Mouse (Mus musculus): Measurements from ENCODE around the gene Nrde2.

DNA sequence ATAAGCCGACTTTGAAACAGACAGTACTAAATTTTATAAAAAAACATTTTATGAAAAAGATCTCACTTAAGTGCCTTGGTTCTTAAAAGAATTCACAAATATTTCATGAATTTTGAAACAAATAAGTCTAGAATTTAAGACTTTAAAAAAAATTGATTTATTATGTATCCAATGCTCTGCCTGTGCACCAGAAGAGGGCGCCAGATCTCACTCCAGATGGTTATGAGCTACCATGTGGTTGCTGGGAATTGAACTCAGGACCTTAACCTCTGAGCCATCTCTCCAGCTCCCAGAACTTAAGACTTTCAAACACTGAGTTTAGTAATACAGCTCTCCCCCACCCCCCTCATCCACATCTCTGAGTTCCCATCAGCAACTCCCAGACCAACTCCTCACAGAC is 23.2 kb upstream of the Nrde2 start:
- no peak for TF ChIP-seq CTCF (IDR thresholded peaks at IDR 0.05; ENCODE audit: low read depth)
- no peak for TF ChIP-seq EP300 (IDR thresholded peaks at IDR 0.05; ENCODE audit: low read depth)

All from heart, postnatal 0 days (tissue).